Mouse (Mus musculus): ENCODE data around the gene Hephl1.
A peak's percentile ranks its signal among the peaks of the same experiment; 100 is the strongest.

The Hephl1 gene

GRCm38 (mm10) chr9:15060026-15060425 lies 51.9 kb downstream of the Hephl1 start:
- DNase-seq (ENCODE audit: extremely low spot score): no peak

GRCm38 (mm10) chr9:15045740-15046139 lies 66.2 kb downstream of the Hephl1 start:
- no peak for DNase-seq (ENCODE audit: extremely low spot score)

GRCm38 (mm10) chr9:15045084-15045669 lies 66.7 kb downstream of the Hephl1 start, which contains the start of gene Panx1:
Panx1 (minus strand) TSS chr9:15045478.
- DNase-seq (ENCODE audit: extremely low spot score): peak; percentile 82

GRCm38 (mm10) chr9:15044391-15045083 lies 67.4 kb downstream of the Hephl1 start:
- no peak for DNase-seq (ENCODE audit: extremely low spot score)

GRCm38 (mm10) chr9:15041556-15041955 lies 70.4 kb downstream of the Hephl1 start:
- no peak for DNase-seq (ENCODE audit: extremely low spot score)

- no peak for DNase-seq (ENCODE audit: extremely low spot score)
Measured at GRCm38 (mm10) chr9:15039848-15040247, 72.1 kb downstream of the Hephl1 start.

- no peak for DNase-seq (ENCODE audit: extremely low spot score)
Measured at GRCm38 (mm10) chr9:15037704-15038103, 74.2 kb downstream of the Hephl1 start.

- no peak for DNase-seq (ENCODE audit: extremely low spot score)
Measured at GRCm38 (mm10) chr9:15037237-15037636, 74.7 kb downstream of the Hephl1 start.

GRCm38 (mm10) chr9:15036807-15037206 lies 75.1 kb downstream of the Hephl1 start:
- no peak for DNase-seq (ENCODE audit: extremely low spot score)

GRCm38 (mm10) chr9:15036405-15036804 lies 75.5 kb downstream of the Hephl1 start:
- no peak for DNase-seq (ENCODE audit: extremely low spot score)

GRCm38 (mm10) chr9:15035979-15036378 lies 75.9 kb downstream of the Hephl1 start:
- DNase-seq (ENCODE audit: extremely low spot score): no peak

- DNase-seq (ENCODE audit: extremely low spot score): no peak
Measured at GRCm38 (mm10) chr9:15034546-15035273, 77.2 kb downstream of the Hephl1 start.

GRCm38 (mm10) chr9:15033568-15034160 lies 78.2 kb downstream of the Hephl1 start:
- no peak for DNase-seq (ENCODE audit: extremely low spot score)

- no peak for DNase-seq (ENCODE audit: extremely low spot score)
Measured at GRCm38 (mm10) chr9:15032797-15033196, 79.1 kb downstream of the Hephl1 start.

- DNase-seq (ENCODE audit: extremely low spot score): no peak
Measured at GRCm38 (mm10) chr9:15030771-15031170, 81.1 kb downstream of the Hephl1 start.

- peak; percentile 45 for DNase-seq (ENCODE audit: extremely low spot score)
Measured at GRCm38 (mm10) chr9:15029025-15029727, 82.7 kb downstream of the Hephl1 start.

GRCm38 (mm10) chr9:15027725-15028124 lies 84.2 kb downstream of the Hephl1 start:
- no peak for DNase-seq (ENCODE audit: extremely low spot score)

- no peak for DNase-seq (ENCODE audit: extremely low spot score)
Measured at GRCm38 (mm10) chr9:15023049-15023448, 88.9 kb downstream of the Hephl1 start.

GRCm38 (mm10) chr9:15021156-15021555 lies 90.8 kb downstream of the Hephl1 start:
- DNase-seq (ENCODE audit: extremely low spot score): no peak

GRCm38 (mm10) chr9:15020561-15021080 lies 91.3 kb downstream of the Hephl1 start:
- DNase-seq (ENCODE audit: extremely low spot score): no peak

- no peak for DNase-seq (ENCODE audit: extremely low spot score)
Measured at GRCm38 (mm10) chr9:15018756-15019131, 93.2 kb downstream of the Hephl1 start.
